8 mouse cellular contexts compared by ENCODE assay signal in genomic region chr8:122442356-122442755, GRCm38 (mm10). TPM values are rescaled to one million over a fixed set of nuclear protein-coding genes. Genes with fewer than 3 reads are reported as not detected.
A peak's percentile ranks its signal among the peaks of the same experiment; 100 is the strongest.
DNase-seq lines count a peak whose midpoint lies in the region; ATAC-seq and TF ChIP-seq lines count a peak whose summit lies in the region.

No protein-coding gene starts in this region.

- peak overlapping the region; percentile 70; the same call in 1 of the 2 replicates for H3K27ac ChIP-seq in heart, embryonic 16.5 days (ENCODE audit: low read length)
- peak overlapping the region; percentile 75; the same call in 1 of the 2 replicates for H3K27ac ChIP-seq in bone marrow macrophage, adult 2 months (ENCODE audit: insufficient read depth, low read depth, low read length)
- H3K27ac ChIP-seq in hindbrain, embryonic 15.5 days (replicated peaks): peak overlapping the region; percentile 87
- peak overlapping the region; percentile 89; the same call in 1 of the 2 replicates for H3K27ac ChIP-seq in midbrain, embryonic 13.5 days

- 30% methylated on average over 7 of the region's 7 CpGs for WGBS in heart, embryonic 16.5 days
- 15% methylated on average over 7 of the region's 7 CpGs for WGBS in hindbrain, embryonic 15.5 days
- 17% methylated on average over 7 of the region's 7 CpGs for WGBS in midbrain, embryonic 13.5 days

- peaks cover 2% of the 10 kb centered on the region; the same call in 1 of the 2 replicates for H3K36me3 ChIP-seq in heart, embryonic 16.5 days (ENCODE audit: control insufficient read depth, insufficient read depth)
- peaks cover 14% of the 10 kb centered on the region for H3K36me3 ChIP-seq in hindbrain, embryonic 15.5 days
- H3K36me3 ChIP-seq in midbrain, embryonic 13.5 days: peaks cover 27% of the 10 kb centered on the region

- peak overlapping the region; percentile 88 for H3K4me3 ChIP-seq in heart, embryonic 16.5 days (ENCODE audit: low read length)
- H3K4me3 ChIP-seq in bone marrow macrophage, adult 2 months (ENCODE audit: insufficient read depth, low read length): peak overlapping the region; percentile 91
- peak overlapping the region; percentile 55 for H3K4me3 ChIP-seq in hindbrain, embryonic 15.5 days
- H3K4me3 ChIP-seq in midbrain, embryonic 13.5 days (replicated peaks): peak overlapping the region; percentile 75

- no peak for TF ChIP-seq CTCF in bone marrow macrophage, adult 2 months (IDR thresholded peaks at IDR 0.05; ENCODE audit: low read depth, low read length)

- H3K27me3 ChIP-seq in heart, embryonic 16.5 days (ENCODE audit: control insufficient read depth, insufficient read depth, low read length): no peaks in the 10 kb centered on the region
- no peaks in the 10 kb centered on the region for H3K27me3 ChIP-seq in hindbrain, embryonic 15.5 days
- H3K27me3 ChIP-seq in midbrain, embryonic 13.5 days: no peaks in the 10 kb centered on the region

- no peaks in the 10 kb centered on the region for H3K9me3 ChIP-seq in heart, embryonic 16.5 days (replicated peaks; ENCODE audit: control insufficient read depth, low read length)
- no peaks in the 10 kb centered on the region for H3K9me3 ChIP-seq in hindbrain, embryonic 15.5 days
- H3K9me3 ChIP-seq in midbrain, embryonic 13.5 days: no peaks in the 10 kb centered on the region

- peaks cover 26% of the 10 kb centered on the region for H3K4me1 ChIP-seq in heart, embryonic 16.5 days (ENCODE audit: control insufficient read depth, insufficient read depth, low read length)
- peaks cover 19% of the 10 kb centered on the region for H3K4me1 ChIP-seq in bone marrow macrophage, adult 2 months (ENCODE audit: control insufficient read depth, insufficient read depth, low read length)
- H3K4me1 ChIP-seq in hindbrain, embryonic 15.5 days (replicated peaks): peaks cover 36% of the 10 kb centered on the region
- H3K4me1 ChIP-seq in midbrain, embryonic 13.5 days (replicated peaks): peaks cover 38% of the 10 kb centered on the region

- peak overlapping the region; percentile 100 for H3K4me2 ChIP-seq in heart, embryonic 16.5 days (ENCODE audit: low read depth, low read length)
- H3K4me2 ChIP-seq in hindbrain, embryonic 15.5 days: peak overlapping the region; percentile 93
- H3K4me2 ChIP-seq in midbrain, embryonic 13.5 days (replicated peaks): peak overlapping the region; percentile 94

- no peak for ATAC-seq in heart, embryonic 16.5 days (replicated peaks; ENCODE audit: extremely low read depth, insufficient read depth, low FRiP score)
- no peak for ATAC-seq in hindbrain, embryonic 15.5 days (ENCODE audit: low FRiP score, low read depth)
- no peak for ATAC-seq in midbrain, embryonic 13.5 days

- DNase-seq in heart, adult 18-20 months: no peak
- DNase-seq in urinary bladder, postnatal 25 days (ENCODE audit: low spot score): no peak
- DNase-seq in cerebellum, postnatal 36 days: no peak
- no peak for DNase-seq in gastrocnemius, adult 8-10 months (ENCODE audit: low spot score in 2 of 2)

- H3K9ac ChIP-seq in heart, embryonic 16.5 days (ENCODE audit: low read length): peak overlapping the region; percentile 85
- H3K9ac ChIP-seq in hindbrain, embryonic 15.5 days: peak overlapping the region; percentile 81
- peak overlapping the region; percentile 84 for H3K9ac ChIP-seq in midbrain, embryonic 13.5 days (replicated peaks)

- TF ChIP-seq POLR2A in bone marrow macrophage, adult 2 months (IDR thresholded peaks at IDR 0.05; ENCODE audit: borderline replicate concordance, low read depth, low read length): no peak

RNA-seq across cellular contexts. Expression of gene Mvd, which starts 0.9 kb away (rescaled TPM):
- polyA plus RNA-seq in heart, embryonic 16.5 days (2015; fragmentation: Nextera tagmentation; extraction: Ambion mirVana): 15.9 and 16.1 TPM in 2 replicates
- total RNA-seq in heart, adult 18-20 months (2021): 1 to 10 TPM; 3.9 to 5.0 TPM
- polyA plus RNA-seq in bone marrow macrophage, adult 2 months (2012; ENCODE audit: insufficient read depth, insufficient read length, missing spikeins): 9.6 and 12.3 TPM in 2 replicates
- 70.0 and 70.1 TPM in 2 replicates for polyA plus RNA-seq in hindbrain, embryonic 15.5 days (2015; fragmentation: Nextera tagmentation; extraction: Ambion mirVana)
- polyA plus RNA-seq in midbrain, embryonic 13.5 days (2015; fragmentation: Nextera tagmentation; extraction: Ambion mirVana): 45.9 and 47.5 TPM in 2 replicates
- 1 to 10 TPM; 3.4 to 5.5 (median 4.8) TPM for total RNA-seq in gastrocnemius, adult 8-10 months (2022)

RNA-seq across cellular contexts. Expression of gene Cyba, which starts 9.6 kb away (rescaled TPM):
- polyA plus RNA-seq in heart, embryonic 16.5 days (2015; fragmentation: Nextera tagmentation; extraction: Ambion mirVana): 170 and 202 TPM in 2 replicates
- total RNA-seq in heart, adult 18-20 months (2021): 10 to 100 TPM; 48.8 to 51.3 TPM
- polyA plus RNA-seq in bone marrow macrophage, adult 2 months (2012; ENCODE audit: insufficient read depth, insufficient read length, missing spikeins): 973 and 1,035 TPM in 2 replicates
- 39.1 and 46.0 TPM in 2 replicates for polyA plus RNA-seq in hindbrain, embryonic 15.5 days (2015; fragmentation: Nextera tagmentation; extraction: Ambion mirVana)
- polyA plus RNA-seq in midbrain, embryonic 13.5 days (2015; fragmentation: Nextera tagmentation; extraction: Ambion mirVana): 30.7 and 33.8 TPM in 2 replicates
- total RNA-seq in gastrocnemius, adult 8-10 months (2022): 1 to 10 TPM; 3.8 to 8.6 (median 5.7) TPM

RNA-seq across cellular contexts. Expression of gene Snai3, which starts 18.2 kb away (rescaled TPM):
- polyA plus RNA-seq in heart, embryonic 16.5 days (2015; fragmentation: Nextera tagmentation; extraction: Ambion mirVana): 2.8 and 3.6 TPM in 2 replicates
- total RNA-seq in heart, adult 18-20 months (2021): 1 to 10 TPM; 2.2 to 4.4 TPM
- not detected in 2 replicates for polyA plus RNA-seq in bone marrow macrophage, adult 2 months (2012; ENCODE audit: insufficient read depth, insufficient read length, missing spikeins)
- polyA plus RNA-seq in hindbrain, embryonic 15.5 days (2015; fragmentation: Nextera tagmentation; extraction: Ambion mirVana): not detected in 2 replicates
- not detected in 2 replicates for polyA plus RNA-seq in midbrain, embryonic 13.5 days (2015; fragmentation: Nextera tagmentation; extraction: Ambion mirVana)
- 10 to 100 TPM in 3 of 4 experiments, 1 to 10 TPM in 1; 8.9 to 15.4 (median 13.7) TPM for total RNA-seq in gastrocnemius, adult 8-10 months (2022)

RNA-seq across cellular contexts. Expression of gene Il17c, which starts 20.5 kb away (rescaled TPM):
- 0.21 TPM in 1 of 2 replicates, not detected in the other for polyA plus RNA-seq in heart, embryonic 16.5 days (2015; fragmentation: Nextera tagmentation; extraction: Ambion mirVana)
- not detected for total RNA-seq in heart, adult 18-20 months (2021)
- polyA plus RNA-seq in bone marrow macrophage, adult 2 months (2012; ENCODE audit: insufficient read depth, insufficient read length, missing spikeins): not detected in 2 replicates
- not detected in 2 replicates for polyA plus RNA-seq in hindbrain, embryonic 15.5 days (2015; fragmentation: Nextera tagmentation; extraction: Ambion mirVana)
- polyA plus RNA-seq in midbrain, embryonic 13.5 days (2015; fragmentation: Nextera tagmentation; extraction: Ambion mirVana): not detected in 2 replicates
- not detected for total RNA-seq in gastrocnemius, adult 8-10 months (2022)

RNA-seq across cellular contexts. Expression of gene Rnf166, which starts 33.5 kb away (rescaled TPM):
- 42.1 and 48.6 TPM in 2 replicates for polyA plus RNA-seq in heart, embryonic 16.5 days (2015; fragmentation: Nextera tagmentation; extraction: Ambion mirVana)
- 10 to 100 TPM; 42.1 to 51.7 TPM for total RNA-seq in heart, adult 18-20 months (2021)
- polyA plus RNA-seq in bone marrow macrophage, adult 2 months (2012; ENCODE audit: insufficient read depth, insufficient read length, missing spikeins): 62.2 and 68.2 TPM in 2 replicates
- 33.9 and 37.9 TPM in 2 replicates for polyA plus RNA-seq in hindbrain, embryonic 15.5 days (2015; fragmentation: Nextera tagmentation; extraction: Ambion mirVana)
- polyA plus RNA-seq in midbrain, embryonic 13.5 days (2015; fragmentation: Nextera tagmentation; extraction: Ambion mirVana): 37.8 and 38.1 TPM in 2 replicates
- total RNA-seq in gastrocnemius, adult 8-10 months (2022): 10 to 100 TPM; 29.9 to 37.5 (median 32.4) TPM
